Mouse (Mus musculus): Measurements from ENCODE around the gene Mgat1. TPM values are rescaled to one million over a fixed set of nuclear protein-coding genes. Genes with fewer than 3 reads are reported as not detected.

Gene Mgat1
- 47.9 and 52.0 TPM in 2 replicates for polyA plus RNA-seq (2015; fragmentation: Nextera tagmentation; extraction: Ambion mirVana)

GRCm38 (mm10) chr11:49243727-49244594 is at the start of gene Mgat1:
Gene Mgat1 (plus strand): TSS chr11:49244191.

GRCm38 (mm10) chr11:49203129-49203768 is 40.7 kb upstream of the Mgat1 start, which contains the start of gene Zfp62:
Gene Zfp62 (plus strand): TSS chr11:49203292.

GRCm38 (mm10) chr11:49278222-49278621 is 34.2 kb downstream of the Mgat1 start, which contains the start of gene Olfr1393:
Gene Olfr1393 (plus strand): TSS chr11:49278304.

GRCm38 (mm10) chr11:49284982-49285381 is 41.0 kb downstream of the Mgat1 start, which contains the start of gene Olfr1392:
Gene Olfr1392 (plus strand): TSS chr11:49285282.

GRCm38 (mm10) chr11:49304441-49304840 is 60.5 kb downstream of the Mgat1 start, which contains the start of gene Olfr10:
Gene Olfr10 (plus strand): TSS chr11:49304741.

Other genes with a start within 250 kb of the Mgat1 start
- gene 9930111J21Rik2, start 192.9 kb upstream of the Mgat1 start, polyA plus RNA-seq (2015; fragmentation: Nextera tagmentation; extraction: Ambion mirVana) = 2.0 TPM in 2 replicates
- 0.48 and 0.78 TPM in 2 replicates for gene Tgtp2, start 180.0 kb upstream of the Mgat1 start, polyA plus RNA-seq (2015; fragmentation: Nextera tagmentation; extraction: Ambion mirVana)
- gene Ifi47, start 167.6 kb upstream of the Mgat1 start, polyA plus RNA-seq (2015; fragmentation: Nextera tagmentation; extraction: Ambion mirVana) = 2.9 TPM in 2 replicates
- gene Olfr1396, start 129.3 kb upstream of the Mgat1 start, polyA plus RNA-seq (2015; fragmentation: Nextera tagmentation; extraction: Ambion mirVana) = not detected in 2 replicates
- gene Olfr1395, start 101.9 kb upstream of the Mgat1 start, polyA plus RNA-seq (2015; fragmentation: Nextera tagmentation; extraction: Ambion mirVana) = not detected in 2 replicates
- not detected in 2 replicates for gene Olfr1394, start 89.8 kb upstream of the Mgat1 start, polyA plus RNA-seq (2015; fragmentation: Nextera tagmentation; extraction: Ambion mirVana)
- gene Btnl9, start 57.0 kb upstream of the Mgat1 start, polyA plus RNA-seq (2015; fragmentation: Nextera tagmentation; extraction: Ambion mirVana) = 0.57 TPM in 2 replicates
- 15.2 and 16.7 TPM in 2 replicates for gene Zfp62, start 40.9 kb upstream of the Mgat1 start, polyA plus RNA-seq (2015; fragmentation: Nextera tagmentation; extraction: Ambion mirVana)
- gene Olfr1393, start 34.1 kb downstream of the Mgat1 start, polyA plus RNA-seq (2015; fragmentation: Nextera tagmentation; extraction: Ambion mirVana) = not detected in 2 replicates
- gene Olfr1392, start 41.1 kb downstream of the Mgat1 start, polyA plus RNA-seq (2015; fragmentation: Nextera tagmentation; extraction: Ambion mirVana) = not detected in 2 replicates
- gene Olfr10, start 60.5 kb downstream of the Mgat1 start, polyA plus RNA-seq (2015; fragmentation: Nextera tagmentation; extraction: Ambion mirVana) = not detected in 2 replicates
- gene Olfr1391, start 78.6 kb downstream of the Mgat1 start, polyA plus RNA-seq (2015; fragmentation: Nextera tagmentation; extraction: Ambion mirVana) = not detected in 2 replicates
- gene Olfr1390, start 91.0 kb downstream of the Mgat1 start, polyA plus RNA-seq (2015; fragmentation: Nextera tagmentation; extraction: Ambion mirVana) = not detected in 2 replicates
- gene Olfr1389, start 178.9 kb downstream of the Mgat1 start, polyA plus RNA-seq (2015; fragmentation: Nextera tagmentation; extraction: Ambion mirVana) = not detected in 2 replicates
- not detected in 2 replicates for gene Olfr1388, start 192.4 kb downstream of the Mgat1 start, polyA plus RNA-seq (2015; fragmentation: Nextera tagmentation; extraction: Ambion mirVana)
- gene Olfr1387, start 211.2 kb downstream of the Mgat1 start, polyA plus RNA-seq (2015; fragmentation: Nextera tagmentation; extraction: Ambion mirVana) = not detected in 2 replicates
- gene Olfr1386, start 220.9 kb downstream of the Mgat1 start, polyA plus RNA-seq (2015; fragmentation: Nextera tagmentation; extraction: Ambion mirVana) = not detected in 2 replicates
- not detected in 2 replicates for gene Olfr1385, start 244.9 kb downstream of the Mgat1 start, polyA plus RNA-seq (2015; fragmentation: Nextera tagmentation; extraction: Ambion mirVana)

Measured in urinary bladder, postnatal 0 days (tissue).